Mouse (Mus musculus) midbrain, embryonic 15.5 days (tissue): ENCODE measurements around the gene Entpd4b. TPM values are rescaled to one million over a fixed set of nuclear protein-coding genes. Genes with fewer than 3 reads are reported as not detected.
"Not testable (repeated sequence)": the region's sequence is repeated elsewhere in the genome, so short reads cannot be mapped to it uniquely, and the experiment has no call there.

Experiments used
- ATAC-seq: fragments of 200-750 bp; cut with Nextera tagmentation; replicated peaks from 2 replicates; pipeline ENCODE4 v1.8.0; 2017; ENCODE audit warnings: moderate TSS enrichment
- H3K27ac ChIP-seq: fragments of 300-500 bp; sonication (generic); 2 replicates; pipeline ENCODE4 v1.5.1; 2015; ENCODE audit warnings: mild to moderate bottlenecking, inconsistent platforms
- H3K27me3 ChIP-seq: fragments of 300-500 bp; sonication (generic); replicated peaks from 2 replicates; pipeline ENCODE4 v1.6.1; 2015; ENCODE audit warnings: inconsistent platforms
- H3K36me3 ChIP-seq: fragments of 300-500 bp; sonication (generic); replicated peaks from 2 replicates; pipeline ENCODE4 v1.6.1; 2015; ENCODE audit warnings: inconsistent platforms
- H3K4me1 ChIP-seq: fragments of 300-500 bp; sonication (generic); 2 replicates; pipeline ENCODE4 v1.6.1; 2015; ENCODE audit warnings: inconsistent platforms
- H3K4me2 ChIP-seq: fragments of 300-500 bp; sonication (generic); 2 replicates; pipeline ENCODE4 v1.6.1; 2015; ENCODE audit warnings: inconsistent platforms, mild to moderate bottlenecking, moderate library complexity
- H3K4me3 ChIP-seq: fragments of 300-500 bp; sonication (generic); 2 replicates; pipeline ENCODE4 v1.5.1; 2015; ENCODE audit warnings: mild to moderate bottlenecking, inconsistent platforms
- H3K9ac ChIP-seq: fragments of 300-500 bp; sonication (generic); 2 replicates; pipeline ENCODE4 v1.6.1; 2015; ENCODE audit warnings: mild to moderate bottlenecking, inconsistent platforms
- H3K9me3 ChIP-seq: fragments of 300-500 bp; sonication (generic); 2 replicates; pipeline ENCODE4 v1.6.1; 2016; ENCODE audit warnings: inconsistent platforms
- WGBS: fragments of 180-500 bp; shearing (Covaris S2); methylation state at CpG from one replicate; pipeline ENCODE4 v1.1.7; 2015; ENCODE audit warnings: mixed read lengths; 5-methylcytosine and 5-hydroxymethylcytosine counted together
- polyA plus RNA-seq: library from polyadenylated mRNA; unstranded; fragments of >200 nt; fragmentation: Nextera tagmentation; extraction: Ambion mirVana; gene quantifications from 2 replicates; pipeline ENCODE4 v1.2.1, GENCODE M21; 2015

The Entpd4b gene
- polyA plus RNA-seq, 1 experiment from 2014 or later, result 13.2 TPM

DNA sequence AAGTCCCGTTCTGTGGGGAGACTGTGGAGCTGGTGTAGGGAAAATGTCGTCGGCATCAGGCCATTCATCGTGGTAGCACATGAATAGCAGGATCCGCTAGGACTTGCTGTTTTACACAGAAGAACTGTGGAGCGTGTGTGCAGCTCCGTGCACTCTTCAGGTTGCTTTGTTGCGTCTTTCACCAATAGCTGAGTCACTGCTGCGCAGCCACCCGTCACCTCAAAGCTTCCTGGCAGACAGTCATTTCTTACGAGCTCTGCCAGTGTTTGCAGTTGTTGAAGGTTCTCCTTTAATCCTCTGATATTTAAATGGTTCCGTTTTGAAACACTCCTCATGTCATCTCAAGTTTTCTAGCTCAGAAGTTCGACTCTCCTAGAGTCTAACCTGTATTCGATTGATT lies 2.3 kb downstream of the Entpd4b start:
- not testable (repeated sequence) for H3K27ac ChIP-seq, H3K9me3 ChIP-seq, H3K4me3 ChIP-seq, H3K36me3 ChIP-seq, ATAC-seq, H3K9ac ChIP-seq, H3K4me1 ChIP-seq, H3K4me2 ChIP-seq, H3K27me3 ChIP-seq
- no CpG with 5 or more reads among the region's 14 CpGs for WGBS

Other genes with a start within 250 kb of the Entpd4b start
- gene Gm16867, start 52.1 kb upstream of the Entpd4b start, polyA plus RNA-seq, result not detected in 2 replicates
- not detected in 2 replicates for gene Gm27179, start 42.9 kb upstream of the Entpd4b start, polyA plus RNA-seq